Mouse (Mus musculus): Measurements from ENCODE around the gene E2f8.

Gene E2f8

GRCm38 (mm10) chr7:48858257-48858656 is 23.1 kb downstream of the E2f8 start:
- no peak for DNase-seq (ENCODE audit: low read depth, low spot score)

- DNase-seq (ENCODE audit: low read depth, low spot score): no peak
Measured at GRCm38 (mm10) chr7:48855461-48855860, 25.9 kb downstream of the E2f8 start.

DNA sequence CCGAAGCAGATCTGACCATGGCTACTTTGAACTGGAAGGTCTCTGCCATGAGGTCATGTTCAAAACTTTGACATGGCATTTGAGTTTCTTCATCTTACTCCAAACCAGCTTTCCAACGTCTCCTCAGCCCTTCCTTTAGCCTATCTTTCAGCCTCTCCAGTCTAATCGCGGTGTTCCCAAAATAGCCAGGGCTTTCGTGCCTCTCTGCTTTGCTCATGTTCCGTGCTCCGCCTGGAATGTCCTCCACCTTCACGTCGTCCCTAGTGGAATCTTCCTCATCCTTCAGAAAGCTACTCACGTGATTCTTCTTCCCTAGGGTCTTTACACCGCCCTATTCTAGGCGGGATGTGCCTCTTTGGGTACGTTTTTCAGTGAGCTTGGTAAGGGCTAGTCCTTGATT is 27.9 kb downstream of the E2f8 start:
- no peak for DNase-seq (ENCODE audit: low read depth, low spot score)

- DNase-seq (ENCODE audit: low read depth, low spot score): no peak
Measured at GRCm38 (mm10) chr7:48851529-48852104, 29.8 kb downstream of the E2f8 start.

DNA sequence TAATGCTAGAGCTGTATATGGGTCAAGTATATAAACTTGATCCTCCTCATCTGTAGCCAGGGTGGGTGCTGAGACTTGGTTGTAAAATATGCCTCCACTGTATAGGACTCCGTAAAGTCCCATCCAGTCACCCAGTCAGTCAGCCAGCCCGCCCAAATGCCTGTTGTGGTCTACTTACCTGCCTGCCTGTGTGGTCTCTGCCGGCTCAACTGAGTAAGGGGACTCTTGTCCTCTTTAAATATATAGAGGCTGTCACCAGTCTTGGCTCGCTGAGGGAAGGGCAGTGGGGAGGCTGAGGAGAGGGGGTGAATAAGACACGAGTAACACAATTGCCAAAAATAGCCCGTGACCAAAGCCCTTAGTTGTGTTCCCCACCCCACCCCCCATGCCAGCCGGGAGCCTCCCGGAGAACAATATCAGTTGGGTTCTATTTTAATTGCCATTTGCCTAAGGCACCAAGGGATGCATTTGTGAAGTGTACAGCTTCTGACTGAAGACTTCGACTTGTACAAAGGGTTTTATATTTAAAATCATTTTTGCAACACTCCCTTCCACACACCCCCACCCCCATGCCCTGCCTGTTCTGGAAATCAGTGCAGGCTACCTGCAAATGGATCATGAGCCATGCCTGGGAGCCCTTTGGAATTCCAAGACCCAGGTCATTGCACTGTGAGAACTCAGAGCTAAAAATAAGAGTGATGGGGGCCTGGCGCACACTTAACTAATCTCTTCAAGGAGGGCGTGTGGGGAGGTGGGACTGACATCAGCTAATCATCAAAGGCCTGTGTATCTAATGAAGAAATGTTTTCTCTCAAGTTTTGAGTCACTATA is 33.4 kb downstream of the E2f8 start, which contains the start of gene Csrp3:
Csrp3 (minus strand) TSS at position 214 of the 831 bp plus-strand sequence.
- DNase-seq (ENCODE audit: low read depth, low spot score): no peak

GRCm38 (mm10) chr7:48846755-48847154 is 34.6 kb downstream of the E2f8 start:
- DNase-seq (ENCODE audit: low read depth, low spot score): no peak

- no peak for DNase-seq (ENCODE audit: low read depth, low spot score)
Measured at GRCm38 (mm10) chr7:48845213-48845973, 36.0 kb downstream of the E2f8 start.

GRCm38 (mm10) chr7:48843541-48843940 is 37.9 kb downstream of the E2f8 start:
- no peak for DNase-seq (ENCODE audit: low read depth, low spot score)

DNA sequence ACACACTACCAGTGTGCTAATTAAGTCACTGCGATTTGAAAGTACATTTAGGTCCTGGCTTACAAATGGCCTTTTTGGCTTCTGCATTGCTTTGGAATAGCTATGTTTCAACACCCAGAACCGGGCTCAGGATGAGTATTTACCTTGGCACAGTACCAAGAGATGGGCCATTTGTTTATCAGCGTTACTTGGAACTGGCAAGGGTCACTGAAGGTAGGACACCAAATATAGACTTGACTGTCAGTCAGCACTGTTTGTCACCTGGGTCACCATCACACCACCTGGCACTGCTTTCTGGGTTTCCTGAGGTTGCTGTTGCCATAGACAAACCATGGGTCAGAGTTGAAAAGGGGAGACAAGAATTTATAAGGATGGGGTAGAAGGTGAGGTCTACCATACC is 39.0 kb downstream of the E2f8 start:
- DNase-seq (ENCODE audit: low read depth, low spot score): no peak

- no peak for DNase-seq (ENCODE audit: low read depth, low spot score)
Measured at GRCm38 (mm10) chr7:48841538-48841937, 39.9 kb downstream of the E2f8 start.

DNA sequence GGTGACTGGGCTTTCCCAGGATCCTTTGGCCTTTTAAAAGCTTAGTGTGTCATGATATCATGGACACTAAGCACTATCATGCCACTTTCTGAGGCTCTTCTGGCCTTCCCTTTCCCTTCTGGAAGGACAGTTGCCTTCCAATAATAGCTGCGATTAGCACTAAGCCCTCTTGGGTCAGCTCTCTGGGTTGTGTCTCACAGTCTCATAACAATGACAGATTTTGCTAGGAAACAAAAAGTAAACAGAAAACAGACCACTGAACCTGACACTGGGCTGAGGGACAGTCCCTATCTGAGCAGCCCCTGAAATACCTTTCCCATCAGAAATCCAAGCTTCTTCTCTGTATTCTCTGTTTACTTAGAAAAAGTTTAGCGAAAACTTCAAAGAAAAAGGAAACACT is 40.9 kb downstream of the E2f8 start:
- no peak for DNase-seq (ENCODE audit: low read depth, low spot score)

GRCm38 (mm10) chr7:48838434-48838833 is 43.0 kb downstream of the E2f8 start:
- DNase-seq (ENCODE audit: low read depth, low spot score): no peak

DNA sequence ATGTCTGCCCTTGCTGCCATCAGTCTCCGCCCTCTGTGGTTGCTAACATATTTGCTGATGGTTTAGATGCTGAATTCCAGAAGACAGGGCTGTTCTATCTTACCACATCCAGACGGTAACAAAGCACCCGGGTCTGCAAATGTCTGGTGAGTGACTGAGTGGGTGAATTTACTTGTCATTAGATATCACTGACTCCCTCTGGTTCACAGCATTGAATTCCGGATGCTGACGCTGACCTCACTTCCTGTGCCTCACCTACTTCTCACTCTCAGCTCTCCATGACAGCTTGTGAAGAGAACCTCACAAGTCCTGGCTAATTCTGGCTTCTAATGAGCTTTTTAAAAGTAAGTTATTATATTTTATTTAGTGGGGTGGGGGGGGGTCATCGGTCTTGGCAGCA is 44.4 kb downstream of the E2f8 start:
- DNase-seq (ENCODE audit: low read depth, low spot score): no peak

- no peak for DNase-seq (ENCODE audit: low read depth, low spot score)
Measured at GRCm38 (mm10) chr7:48834989-48835626, 46.3 kb downstream of the E2f8 start.

- no peak for DNase-seq (ENCODE audit: low read depth, low spot score)
Measured at GRCm38 (mm10) chr7:48834371-48834970, 46.9 kb downstream of the E2f8 start.

- DNase-seq (ENCODE audit: low read depth, low spot score): no peak
Measured at GRCm38 (mm10) chr7:48832735-48833134, 48.7 kb downstream of the E2f8 start.

- DNase-seq (ENCODE audit: low read depth, low spot score): no peak
Measured at GRCm38 (mm10) chr7:48830395-48830794, 51.0 kb downstream of the E2f8 start.

DNA sequence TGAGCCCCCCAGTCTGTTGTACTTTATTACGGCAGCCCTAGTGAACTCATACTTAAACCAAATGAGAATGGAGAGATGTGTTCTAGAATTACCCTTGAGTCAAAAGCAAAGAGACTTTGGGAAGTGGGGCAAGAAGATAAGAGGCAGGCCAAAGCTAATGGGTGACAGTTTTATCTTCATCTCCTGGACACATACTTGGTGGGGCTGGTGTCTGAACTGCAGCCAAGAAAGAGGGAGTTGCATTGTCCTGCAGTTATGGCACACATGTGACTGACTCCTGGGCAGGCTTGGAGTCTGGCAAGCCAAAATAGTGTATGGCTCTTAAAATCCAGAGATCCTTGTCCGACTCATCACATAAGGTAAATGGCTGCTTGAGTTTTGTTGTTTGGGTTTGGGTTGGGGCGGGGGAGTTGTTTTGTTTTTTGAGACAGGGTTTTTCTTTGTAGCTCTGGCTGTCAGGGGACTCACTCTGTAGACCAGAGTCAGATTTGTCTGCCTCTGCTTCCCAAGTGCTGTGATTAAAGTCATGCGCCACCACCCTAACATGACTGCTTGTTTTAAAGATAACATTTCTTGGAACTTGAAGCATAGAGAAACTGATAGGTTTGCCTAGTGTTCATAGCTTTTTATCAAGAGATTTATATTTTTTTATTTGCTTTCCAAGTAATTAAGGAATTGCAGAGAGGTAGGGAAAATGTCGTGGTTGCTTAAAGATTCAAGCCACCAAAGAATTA is 52.1 kb downstream of the E2f8 start:
- DNase-seq (ENCODE audit: low read depth, low spot score): no peak

- no peak for DNase-seq (ENCODE audit: low read depth, low spot score)
Measured at GRCm38 (mm10) chr7:48825170-48825569, 56.2 kb downstream of the E2f8 start.

DNA sequence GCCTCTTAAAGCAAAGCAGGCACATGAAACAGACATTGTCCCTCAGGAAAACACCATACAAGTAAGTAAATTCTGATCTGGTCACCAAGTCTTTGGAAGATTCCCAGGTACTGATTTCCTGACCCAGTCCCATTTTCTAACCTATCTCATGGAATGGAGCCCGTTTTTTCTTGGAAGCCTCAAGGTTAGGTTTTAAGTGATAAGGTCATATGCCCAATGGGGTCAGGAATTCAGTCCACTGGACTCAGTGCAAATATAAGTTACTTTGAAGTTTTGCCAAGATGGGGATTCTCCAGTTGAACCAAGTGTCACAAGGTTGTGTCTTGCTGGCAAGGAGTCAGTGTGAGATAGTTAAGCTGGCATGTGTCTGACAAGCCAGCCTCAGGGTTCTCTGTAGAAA is 56.7 kb downstream of the E2f8 start:
- DNase-seq (ENCODE audit: low read depth, low spot score): no peak

- no peak for DNase-seq (ENCODE audit: low read depth, low spot score)
Measured at GRCm38 (mm10) chr7:48823621-48824020, 57.8 kb downstream of the E2f8 start.

Data from c-Kit-negative CD71-positive TER-119-positive erythroid progenitor cells, embryonic 14.5 days (primary cell).